Mouse (Mus musculus) megakaryocyte-erythroid progenitor cell, adult 5 weeks (primary cell): ENCODE measurements around the gene Adh7. TPM values are rescaled to one million over a fixed set of nuclear protein-coding genes. Genes with fewer than 3 reads are reported as not detected.

ENCODE experiments used
- polyA plus RNA-seq: library from polyadenylated mRNA; stranded (reverse); fragments of >175 nt; gene quantifications from 2 replicates; pipeline ENCODE4 v1.2.3, GENCODE M21; 2012

Gene Adh7
- not detected in 2 replicates for polyA plus RNA-seq

DNA sequence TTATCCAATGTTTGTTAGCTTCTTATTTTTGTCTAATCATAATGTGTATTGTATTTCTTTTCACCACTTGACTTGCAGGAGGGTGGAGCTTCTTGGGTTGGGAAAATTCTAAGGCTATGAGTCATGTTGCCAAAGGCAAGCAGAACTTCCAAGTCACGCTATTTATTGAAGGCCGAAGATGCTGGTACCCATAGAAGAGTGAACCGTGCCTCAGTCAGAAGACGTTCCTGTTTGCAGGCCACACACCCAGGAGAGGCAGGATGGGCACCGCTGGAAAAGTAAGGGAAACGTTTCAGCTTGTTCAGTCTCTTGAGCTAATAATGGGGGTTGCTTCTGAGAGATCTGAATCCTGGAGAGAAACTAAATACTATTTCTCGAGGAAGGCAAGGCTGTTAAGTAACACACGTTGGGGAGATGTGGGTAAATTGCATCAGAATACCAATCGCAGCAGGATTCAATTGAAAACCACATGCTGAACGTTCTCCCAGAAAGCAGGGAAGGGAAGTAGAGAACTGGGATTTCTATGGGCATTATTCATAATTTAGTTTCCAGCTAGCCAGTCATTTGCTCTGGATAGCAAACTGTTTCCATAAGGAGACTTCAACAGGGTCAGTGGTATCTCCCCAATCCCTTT lies at the start of gene Adh7:
Gene Adh7, plus strand, starts transcription at position 130 of the 634 bp plus-strand sequence.

DNA sequence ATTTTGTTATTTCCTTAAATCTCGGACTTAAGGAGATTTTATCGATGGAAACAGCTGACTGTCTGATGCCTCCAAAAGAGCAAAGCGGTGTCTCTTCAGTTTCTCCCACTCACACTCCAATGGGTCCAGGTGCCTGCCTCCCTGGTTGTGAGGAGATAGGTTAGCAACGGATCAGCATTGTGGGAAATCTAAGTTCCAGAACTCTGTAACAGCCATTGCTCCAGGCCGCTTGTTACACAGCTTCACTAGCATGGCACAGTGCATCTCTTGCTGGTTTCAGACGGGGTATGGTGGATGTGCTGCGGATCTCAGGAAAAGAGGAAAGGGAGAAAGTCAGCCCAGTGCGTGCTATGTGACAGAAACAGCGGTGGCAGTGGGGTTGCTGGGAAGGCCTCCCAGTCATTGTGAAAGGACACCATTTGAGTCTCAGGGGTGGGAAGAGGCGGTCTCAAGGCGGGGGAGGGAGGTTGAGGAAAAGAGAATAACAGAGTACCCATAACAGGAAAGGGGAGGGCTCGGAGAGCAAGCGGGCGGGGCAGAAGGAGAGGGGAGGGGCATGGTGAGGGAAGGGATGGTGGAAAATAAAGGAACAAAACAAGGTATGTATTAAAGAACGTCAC lies 23.8 kb upstream of the Adh7 start, which contains the start of gene 4930579F01Rik:
Gene 4930579F01Rik, minus strand, starts transcription at position 143 of the 620 bp plus-strand sequence.

DNA sequence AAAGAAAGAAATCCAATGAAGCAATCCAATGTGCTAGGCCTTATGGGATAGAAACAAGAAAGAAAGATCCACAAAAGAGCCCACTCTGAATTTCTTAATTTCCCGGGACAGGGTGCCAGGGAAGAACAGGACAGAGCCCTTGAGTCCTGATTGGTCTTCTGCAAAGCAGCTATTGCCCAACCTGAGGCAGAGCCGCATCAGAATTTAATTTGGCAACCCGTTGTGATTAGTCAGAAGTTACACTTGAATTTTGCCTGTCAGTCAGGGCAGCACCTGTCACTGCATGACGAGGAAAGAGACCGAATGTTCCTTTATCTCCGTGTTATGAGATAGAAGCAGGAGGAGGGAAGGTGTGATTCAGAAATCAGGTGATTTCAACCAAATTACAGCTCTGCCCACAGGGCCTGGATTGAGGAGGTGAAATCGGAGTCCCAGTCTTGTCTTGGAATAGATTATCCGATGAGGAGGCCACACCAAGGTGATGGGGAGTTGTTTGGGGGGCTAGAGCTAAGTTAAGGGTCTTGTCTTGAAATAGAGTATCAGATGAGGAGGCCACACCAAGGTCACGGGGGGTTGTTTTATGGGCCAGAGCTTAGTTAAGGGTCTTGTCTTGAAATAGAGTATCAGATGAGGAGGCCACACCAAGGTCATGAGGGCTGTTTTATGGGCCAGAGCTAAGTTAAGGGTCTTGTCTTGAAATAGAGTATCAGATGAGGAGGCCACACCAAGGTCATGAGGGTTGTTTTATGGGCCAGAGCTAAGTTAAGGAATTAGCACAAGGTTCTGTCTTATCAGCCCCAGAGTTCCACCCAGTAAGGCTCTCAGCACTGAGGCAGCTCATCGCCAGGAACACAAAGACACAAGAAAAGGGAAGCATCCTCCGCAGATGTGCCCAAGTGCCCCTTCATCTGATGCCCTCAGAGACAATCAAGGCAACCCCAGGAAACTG lies 43.4 kb downstream of the Adh7 start, which contains the start of gene Adh1:
Gene Adh1, plus strand, starts transcription at position 271 of the 949 bp plus-strand sequence.

Other genes with a start within 250 kb of the Adh7 start
- 18.8 and 31.8 TPM in 2 replicates for gene Dapp1, start 236.2 kb upstream of the Adh7 start, polyA plus RNA-seq
- 0.03 and 0.05 TPM in 2 replicates for gene 1110002E22Rik, start 152.7 kb upstream of the Adh7 start, polyA plus RNA-seq
- gene Gm5105, start 150.4 kb upstream of the Adh7 start, polyA plus RNA-seq = not detected in 2 replicates
- 1.8 and 2.6 TPM in 2 replicates for gene Trmt10a, start 74.3 kb upstream of the Adh7 start, polyA plus RNA-seq
- 0.38 and 0.98 TPM in 2 replicates for gene Mttp, start 72.8 kb upstream of the Adh7 start, polyA plus RNA-seq
- gene 4930579F01Rik, start 23.9 kb upstream of the Adh7 start, polyA plus RNA-seq = not detected in 2 replicates
- 0.14 TPM in 1 of 2 replicates, not detected in the other for gene Adh1, start 43.2 kb downstream of the Adh7 start, polyA plus RNA-seq
- gene Adh6a, start 95.5 kb downstream of the Adh7 start, polyA plus RNA-seq = not detected in 2 replicates
- not detected in 2 replicates for gene Adh6b, start 124.0 kb downstream of the Adh7 start, polyA plus RNA-seq
- not detected in 2 replicates for gene Adh4, start 197.7 kb downstream of the Adh7 start, polyA plus RNA-seq
- gene Adh5, start 225.3 kb downstream of the Adh7 start, polyA plus RNA-seq = 20.0 and 20.1 TPM in 2 replicates